Mouse (Mus musculus): ENCODE data around the gene Capn7.
A peak's percentile ranks its signal among the peaks of the same experiment; 100 is the strongest.

Gene Capn7

DNA sequence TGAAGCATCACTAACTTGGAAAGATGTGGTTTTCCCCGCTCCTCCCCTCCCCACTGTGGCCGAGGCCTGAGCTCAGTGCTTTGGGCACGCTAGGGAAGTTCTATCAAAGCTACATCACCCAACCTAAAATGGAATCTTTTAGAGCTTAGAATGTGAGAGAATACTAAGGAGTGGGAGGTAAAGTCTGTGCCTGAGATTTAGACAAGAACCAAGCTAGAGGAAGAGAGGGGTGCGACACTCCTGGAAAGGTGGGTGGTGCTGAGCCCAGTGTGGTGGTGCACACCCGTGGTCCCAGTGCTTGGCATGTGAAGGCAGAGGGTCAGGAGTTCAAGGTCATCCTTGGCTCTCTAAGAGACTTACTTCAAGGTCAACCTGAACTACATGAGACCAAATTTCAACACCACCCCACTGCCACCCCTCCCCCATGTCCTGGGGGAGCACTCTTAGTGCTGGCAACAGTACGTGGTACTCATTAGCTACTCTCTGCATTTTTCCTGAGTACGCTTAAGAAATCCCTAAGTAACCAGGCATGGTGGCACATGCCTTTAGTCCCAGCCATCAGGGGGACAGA, 59.3 kb downstream of the Capn7 start:
- DNase-seq (ENCODE audit: low spot score in 2 of 2) = no peak

DNA sequence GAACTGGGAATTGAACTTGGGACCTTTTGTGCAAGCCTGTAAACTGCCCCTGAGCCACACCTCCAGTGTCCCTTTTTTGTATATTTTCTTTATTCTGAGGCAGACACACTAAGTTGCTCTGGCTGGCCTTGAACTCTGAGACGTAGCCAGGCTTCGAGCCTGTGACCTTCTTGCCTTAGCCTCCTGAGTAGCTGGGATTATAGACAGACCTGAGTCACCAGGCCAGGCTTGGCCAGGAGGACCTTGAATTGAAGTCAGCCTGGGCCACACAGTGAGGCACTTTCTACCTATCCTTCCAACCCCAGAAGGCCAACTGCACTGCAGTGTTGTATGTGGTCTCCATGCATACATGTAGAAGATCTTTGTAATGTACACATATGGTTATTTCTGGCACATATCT, 60.0 kb downstream of the Capn7 start:
- no peak for DNase-seq (ENCODE audit: low spot score in 2 of 2)

DNA sequence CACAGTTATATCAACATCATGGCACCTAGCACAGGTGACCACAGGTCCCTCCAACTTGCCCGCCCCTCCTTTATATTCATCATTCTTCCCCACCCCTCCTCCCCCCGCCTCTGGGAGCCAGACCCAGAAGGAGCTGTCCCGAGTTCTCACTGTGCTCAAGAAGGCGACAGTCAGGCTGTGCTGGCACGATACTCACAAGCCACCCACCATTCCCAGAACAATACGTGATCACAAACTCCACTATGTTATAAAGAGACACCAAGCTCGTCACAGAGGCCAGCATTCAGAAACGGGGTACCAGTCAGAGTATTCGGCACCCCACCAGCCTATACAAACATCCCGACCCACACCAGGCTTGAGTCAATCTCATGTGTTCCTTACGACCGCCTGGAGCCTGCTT, 60.9 kb downstream of the Capn7 start:
- no peak for DNase-seq (ENCODE audit: low spot score in 2 of 2)

DNA sequence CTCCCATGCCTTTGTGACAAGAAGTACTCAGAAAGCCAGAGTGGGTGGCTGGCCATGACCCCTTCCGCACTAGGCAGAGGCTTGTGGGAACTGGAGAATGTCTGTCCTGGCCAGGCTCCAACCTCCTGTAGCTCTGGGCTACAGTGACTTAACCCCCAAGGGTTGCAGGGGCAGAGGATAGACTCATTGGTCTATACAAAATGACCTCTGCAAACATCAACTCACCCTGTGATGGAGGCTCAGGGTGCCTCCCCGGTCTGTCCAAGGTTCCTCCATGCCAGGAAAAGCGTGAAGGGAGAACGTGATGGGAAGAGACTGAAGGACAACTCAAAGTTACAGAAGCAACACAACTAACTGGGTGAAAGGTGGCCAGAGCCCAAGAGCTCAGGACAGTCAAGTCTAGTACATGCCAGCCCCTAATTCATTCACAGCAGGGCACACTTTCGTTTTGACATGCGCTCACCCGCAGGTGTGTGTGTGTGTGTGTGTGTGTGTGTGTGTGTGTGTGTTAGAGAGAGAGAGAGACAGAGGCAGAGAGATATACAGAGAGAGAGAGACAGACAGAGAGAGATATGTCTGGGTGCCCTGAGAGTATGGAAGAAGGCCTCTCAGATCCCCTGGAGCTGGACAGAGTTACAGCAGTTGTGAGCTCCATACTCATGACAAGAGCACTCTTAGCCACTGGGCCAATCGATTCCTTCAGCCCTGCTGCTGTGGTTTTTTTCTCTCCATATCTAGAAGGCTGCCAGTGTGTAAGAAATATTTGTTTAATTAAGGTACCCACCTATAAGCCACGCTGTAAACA, 61.6 kb downstream of the Capn7 start:
- peak; percentile 63 to 65 for DNase-seq (ENCODE audit: low spot score in 2 of 2)

DNA sequence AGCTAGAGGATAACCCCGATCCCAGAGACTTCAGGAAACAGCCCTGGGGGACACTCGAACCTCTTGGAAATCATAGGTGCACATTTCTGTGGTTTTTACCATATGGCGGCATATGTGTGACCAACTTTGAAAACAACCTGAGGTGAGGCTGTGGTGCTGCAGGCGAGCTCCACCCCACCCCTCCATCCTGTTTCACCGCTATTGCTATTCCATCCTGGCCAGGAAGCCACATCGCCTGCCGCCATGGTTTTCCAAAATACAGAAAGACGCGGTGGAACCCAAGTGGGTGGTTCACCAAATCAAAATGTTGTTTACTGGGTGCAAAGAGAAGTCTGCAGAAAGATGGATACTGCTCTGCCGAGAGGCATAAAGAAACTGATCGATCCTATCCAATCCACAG, 62.4 kb downstream of the Capn7 start:
- no peak for DNase-seq (ENCODE audit: low spot score in 2 of 2)

DNA sequence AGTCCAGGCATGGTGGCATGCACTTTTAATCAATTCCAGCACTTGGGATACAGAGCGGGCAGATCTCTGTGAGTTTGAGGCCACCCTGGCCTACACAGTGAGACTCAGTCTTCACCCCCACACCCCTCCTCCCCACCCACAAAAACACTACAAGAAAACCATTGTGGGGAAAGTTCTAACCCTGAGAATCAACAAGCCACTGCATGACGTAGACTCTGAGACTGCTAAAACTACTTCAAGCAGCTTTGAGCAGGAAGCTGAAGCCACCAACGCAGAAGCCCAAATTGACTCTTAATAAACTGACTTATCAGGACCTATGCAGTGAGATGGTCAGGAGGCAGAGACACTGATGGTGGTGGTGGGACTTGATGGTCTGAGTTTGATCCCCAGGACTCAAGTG, 62.8 kb downstream of the Capn7 start:
- no peak for DNase-seq (ENCODE audit: low spot score in 2 of 2)

DNA sequence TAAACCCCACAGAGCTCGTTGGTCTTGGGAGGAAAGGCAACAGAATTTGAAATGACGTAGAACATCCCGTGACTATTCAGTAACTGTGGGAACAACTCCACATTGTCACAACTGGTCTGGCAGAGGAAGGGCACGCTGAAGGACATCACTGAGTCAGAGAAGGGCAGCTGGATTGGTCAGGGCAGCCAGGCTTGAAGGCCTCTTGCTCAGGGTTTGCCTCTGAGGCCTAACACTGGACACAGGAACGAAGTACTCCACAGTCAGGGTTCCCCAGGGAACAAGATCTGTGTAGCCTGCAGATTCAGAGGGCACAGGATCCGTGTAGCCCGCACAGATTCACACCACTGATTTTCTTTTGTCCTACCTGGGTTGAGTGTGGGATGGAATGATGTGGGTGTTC, 63.8 kb downstream of the Capn7 start:
- no peak for DNase-seq (ENCODE audit: low spot score in 2 of 2)

DNA sequence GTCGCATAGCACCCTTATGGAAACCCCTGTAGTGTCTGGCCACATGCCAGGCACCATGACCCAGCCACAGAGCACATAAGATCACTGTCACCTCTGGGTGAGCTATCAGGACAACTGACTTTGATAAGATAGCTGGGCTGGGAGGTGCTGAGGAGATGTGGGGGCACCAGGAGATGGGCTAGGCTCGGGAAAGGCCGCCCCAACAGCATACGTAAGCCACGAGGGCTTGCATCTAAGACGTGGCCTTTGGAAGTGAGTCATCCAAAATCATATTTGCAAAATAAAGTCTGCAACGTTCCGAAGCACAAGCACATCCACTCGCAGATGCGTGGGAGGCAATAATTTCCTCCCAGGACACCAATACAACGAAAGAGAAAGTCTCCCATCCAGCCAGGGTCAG, 64.5 kb downstream of the Capn7 start:
- DNase-seq (ENCODE audit: low spot score in 2 of 2) = peak in 1 of 2 experiments; percentile 52

DNA sequence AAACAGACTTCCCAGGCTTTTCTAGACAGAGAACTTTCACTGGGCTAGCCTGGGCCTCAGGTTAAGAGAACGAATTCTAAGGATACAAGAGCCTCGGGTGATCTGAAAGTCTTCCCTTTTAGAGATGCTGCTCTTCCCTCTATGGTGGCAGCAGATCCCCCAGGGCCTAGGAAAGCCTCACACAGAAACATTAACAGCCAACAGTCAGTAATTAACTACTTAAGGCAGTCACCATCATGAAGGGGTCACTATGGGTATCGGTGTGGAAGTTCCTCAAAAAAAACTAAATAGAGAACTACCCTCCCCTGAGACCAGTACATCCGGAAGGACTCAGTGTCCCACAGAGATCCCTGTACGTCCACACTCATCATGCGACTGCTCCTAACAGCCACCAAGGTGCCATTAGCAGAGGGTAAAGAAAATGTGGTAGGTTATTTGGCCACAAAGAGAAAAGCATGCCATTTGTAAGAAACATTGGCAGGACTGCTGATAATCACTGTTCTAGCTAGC, 65.5 kb downstream of the Capn7 start:
- no peak for DNase-seq (ENCODE audit: low spot score in 2 of 2)

DNA sequence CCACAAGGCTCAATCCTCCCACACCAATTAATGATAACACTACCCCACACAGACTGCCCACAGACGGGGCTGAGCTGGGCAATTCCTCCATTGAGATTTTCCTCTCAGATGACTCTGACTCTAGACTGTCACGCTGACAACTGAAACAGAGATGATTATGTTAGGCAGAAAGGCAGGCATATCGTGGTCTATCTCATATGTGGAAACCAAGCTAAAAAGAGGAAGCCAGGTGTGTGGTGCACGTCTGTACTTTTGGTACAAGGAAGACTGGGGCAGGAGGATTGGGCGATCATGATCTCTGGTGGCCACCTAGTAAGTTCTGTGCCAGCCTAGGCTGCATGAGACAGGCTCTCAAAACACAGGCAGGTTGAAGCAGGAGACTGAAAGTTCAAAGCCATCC, 66.3 kb downstream of the Capn7 start:
- no peak for DNase-seq (ENCODE audit: low spot score in 2 of 2)

DNA sequence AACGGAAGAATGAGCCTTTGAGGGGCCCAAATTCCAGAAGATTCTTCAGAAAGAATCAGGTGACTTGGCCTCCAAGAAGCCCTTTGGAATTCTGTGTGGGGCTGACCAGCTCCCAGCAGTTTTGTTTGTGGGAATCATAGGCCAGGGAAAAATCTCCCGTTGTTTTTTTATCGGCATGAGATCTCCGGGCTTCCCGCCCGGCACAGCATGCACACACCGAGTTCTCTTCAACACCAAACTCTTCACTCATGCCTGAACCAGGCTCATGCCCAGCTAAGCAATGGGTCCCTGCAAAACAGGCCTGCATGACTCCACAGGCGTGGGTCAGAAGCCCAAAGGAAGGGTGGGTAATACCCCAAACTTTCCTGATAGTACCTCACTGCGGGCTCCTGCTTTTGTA, 67.1 kb downstream of the Capn7 start:
- no peak for DNase-seq (ENCODE audit: low spot score in 2 of 2)

DNA sequence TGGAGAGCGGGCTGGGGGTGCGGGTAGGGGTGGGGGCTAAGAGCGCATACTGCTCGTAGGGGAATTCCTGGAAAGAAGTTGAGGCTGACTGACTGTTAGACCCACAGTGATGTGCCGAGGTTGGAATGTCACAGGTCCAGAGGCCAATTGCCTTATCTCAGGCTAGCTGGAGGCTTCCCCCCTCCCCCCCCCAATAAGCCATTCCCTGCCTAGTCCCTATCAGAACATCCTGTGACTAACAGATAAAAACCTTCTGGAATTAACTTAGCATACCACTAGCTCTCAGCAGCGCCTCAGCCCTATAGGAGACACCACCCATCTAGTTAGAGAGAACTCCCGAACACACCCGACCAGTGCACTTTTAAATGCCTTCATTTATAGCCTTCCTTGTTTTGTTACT, 67.6 kb downstream of the Capn7 start:
- no peak for DNase-seq (ENCODE audit: low spot score in 2 of 2)

DNA sequence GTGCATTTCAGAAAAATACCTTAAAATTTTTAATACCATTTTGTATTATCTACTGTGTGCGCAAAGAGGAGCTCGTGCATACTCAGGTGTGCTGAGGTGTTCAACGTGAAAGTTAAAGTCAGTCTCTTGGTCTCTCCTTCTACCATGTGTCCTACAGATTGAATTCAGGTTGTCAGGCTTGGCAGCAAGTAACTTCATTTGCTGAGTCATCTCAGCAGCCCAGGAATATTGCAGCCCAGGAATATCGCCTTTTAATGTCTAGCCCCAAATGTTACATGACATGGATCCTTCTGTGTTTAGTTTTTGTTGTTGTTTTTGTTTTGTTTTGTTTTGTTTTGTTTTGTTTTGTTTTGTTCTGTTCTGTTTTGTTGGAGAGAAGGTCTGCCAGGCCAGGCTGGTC, 68.2 kb downstream of the Capn7 start:
- DNase-seq (ENCODE audit: low spot score in 2 of 2) = no peak

DNA sequence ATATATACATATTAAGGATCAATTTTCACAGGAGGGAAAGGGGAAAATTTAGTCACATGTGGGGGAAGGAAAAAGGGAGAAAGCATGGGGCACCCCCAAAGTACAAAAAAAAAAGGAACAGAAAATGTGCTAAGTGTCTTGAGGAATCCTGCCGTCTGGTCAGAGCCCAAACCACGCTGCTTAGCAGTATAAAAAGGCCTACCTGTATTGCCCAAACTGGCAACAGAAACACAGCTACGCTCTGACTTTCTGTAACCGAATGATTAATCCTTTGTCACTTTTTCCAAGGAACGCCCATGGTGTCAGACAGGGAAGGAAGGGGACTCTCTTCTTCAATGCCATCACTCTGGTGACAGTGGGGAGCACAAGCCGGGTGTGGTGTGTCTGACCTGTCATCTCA, 69.2 kb downstream of the Capn7 start:
- DNase-seq (ENCODE audit: low spot score in 2 of 2) = no peak

DNA sequence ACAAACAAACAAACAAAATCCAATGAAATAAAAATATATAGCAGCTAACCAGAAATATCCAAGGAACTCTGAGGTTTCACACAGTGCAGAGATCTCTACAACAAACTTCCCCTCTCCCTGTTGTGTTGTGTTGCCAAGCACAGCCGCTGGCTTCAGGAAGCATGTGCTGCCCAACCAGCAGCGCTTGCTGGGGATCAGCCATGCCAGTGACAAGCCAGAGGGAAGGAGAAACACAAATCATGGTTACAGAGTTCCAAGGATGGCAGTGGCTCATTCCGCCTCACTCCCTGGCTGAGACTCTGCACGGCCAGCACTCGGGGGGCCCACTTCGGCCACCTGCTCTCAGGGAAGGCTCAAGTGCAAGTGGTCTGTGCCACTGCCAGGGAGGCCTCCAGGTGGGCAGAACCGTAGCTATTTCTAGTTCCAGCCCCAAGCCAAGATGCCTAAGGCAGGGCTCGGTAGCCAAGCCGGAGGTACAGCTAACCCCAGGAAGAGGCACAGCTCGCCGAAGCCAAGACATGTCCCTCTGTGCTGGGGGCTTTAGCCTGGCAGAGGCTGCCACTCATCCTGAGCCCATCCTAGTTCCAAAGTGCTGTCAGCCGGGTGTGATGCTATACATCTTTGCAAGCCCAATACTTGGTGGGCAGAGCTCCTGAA, 69.8 kb downstream of the Capn7 start:
- no peak for DNase-seq (ENCODE audit: low spot score in 2 of 2)

DNA sequence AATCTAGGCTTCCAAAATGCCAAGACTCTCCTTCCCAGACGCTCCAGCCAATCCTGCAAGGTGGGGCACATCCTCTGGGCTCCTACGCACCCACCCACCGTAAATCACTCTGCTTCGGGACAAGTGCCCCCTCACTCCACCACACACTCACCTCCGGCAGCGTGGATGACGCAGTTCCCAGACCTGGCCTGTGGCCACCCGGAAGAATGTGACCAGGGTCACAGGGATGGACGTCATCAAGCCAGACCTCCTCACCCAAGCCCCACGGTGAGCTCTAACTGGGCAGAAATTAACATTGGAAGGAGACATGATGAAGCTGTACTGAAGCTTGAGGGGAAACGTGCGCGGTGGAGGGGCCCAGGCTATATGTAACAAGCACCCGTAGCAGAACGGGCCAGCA, 70.8 kb downstream of the Capn7 start:
- DNase-seq (ENCODE audit: low spot score in 2 of 2) = peak in 1 of 2 experiments; percentile 58

DNA sequence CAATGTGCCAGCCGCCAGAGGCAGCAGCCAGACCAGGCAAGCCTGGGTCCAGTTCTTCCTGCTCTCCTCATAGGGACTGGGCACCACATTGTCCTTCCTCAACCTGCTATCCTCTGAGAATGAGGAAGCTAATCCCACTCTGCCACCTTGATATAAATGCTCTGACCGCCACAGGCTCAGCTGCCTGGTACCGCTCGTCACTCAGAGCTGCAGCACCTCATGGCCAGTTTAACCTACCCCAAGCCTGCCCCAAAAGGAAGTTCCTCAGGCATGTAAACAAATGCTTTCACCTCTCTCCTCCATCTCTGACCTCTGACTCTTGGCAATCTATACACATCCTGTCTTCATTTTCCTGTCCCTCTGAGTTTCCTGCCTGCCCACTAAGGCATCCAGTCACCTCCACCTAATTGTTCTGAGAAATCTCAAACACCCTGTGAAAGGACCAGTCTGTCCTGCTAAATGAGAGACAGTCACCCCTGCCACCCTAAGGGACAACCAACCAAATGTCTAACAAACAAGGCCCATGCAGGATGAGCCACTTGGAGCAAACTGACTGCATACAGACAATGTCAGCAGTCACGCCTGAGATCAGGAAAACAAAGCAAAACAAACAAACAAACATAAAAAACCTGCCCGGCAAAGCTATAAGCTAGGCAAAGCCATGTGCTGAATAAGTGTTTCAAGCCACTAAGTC, 71.6 kb downstream of the Capn7 start:
- DNase-seq (ENCODE audit: low spot score in 2 of 2) = peak in 1 of 2 experiments; percentile 48

DNA sequence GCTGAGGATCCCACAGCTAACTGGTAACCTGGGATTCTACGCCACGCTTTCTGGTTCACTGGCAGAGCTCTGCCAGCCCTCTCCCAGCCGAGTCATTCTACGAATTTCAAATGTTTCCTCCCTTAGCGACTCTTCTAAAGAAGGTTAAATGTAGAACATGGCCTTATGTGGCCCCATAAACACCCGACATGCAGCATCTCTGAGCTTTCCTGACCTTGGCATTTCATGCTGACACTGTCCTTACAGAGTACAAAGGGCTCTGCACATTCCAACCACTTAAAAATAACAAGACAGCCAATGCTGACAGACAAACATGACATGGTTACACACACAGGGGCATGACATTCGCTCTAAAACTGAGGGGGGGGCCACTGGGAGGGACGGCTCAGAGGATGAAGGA, 72.2 kb downstream of the Capn7 start:
- peak in 1 of 2 experiments; percentile 17 for DNase-seq (ENCODE audit: low spot score in 2 of 2)

DNA sequence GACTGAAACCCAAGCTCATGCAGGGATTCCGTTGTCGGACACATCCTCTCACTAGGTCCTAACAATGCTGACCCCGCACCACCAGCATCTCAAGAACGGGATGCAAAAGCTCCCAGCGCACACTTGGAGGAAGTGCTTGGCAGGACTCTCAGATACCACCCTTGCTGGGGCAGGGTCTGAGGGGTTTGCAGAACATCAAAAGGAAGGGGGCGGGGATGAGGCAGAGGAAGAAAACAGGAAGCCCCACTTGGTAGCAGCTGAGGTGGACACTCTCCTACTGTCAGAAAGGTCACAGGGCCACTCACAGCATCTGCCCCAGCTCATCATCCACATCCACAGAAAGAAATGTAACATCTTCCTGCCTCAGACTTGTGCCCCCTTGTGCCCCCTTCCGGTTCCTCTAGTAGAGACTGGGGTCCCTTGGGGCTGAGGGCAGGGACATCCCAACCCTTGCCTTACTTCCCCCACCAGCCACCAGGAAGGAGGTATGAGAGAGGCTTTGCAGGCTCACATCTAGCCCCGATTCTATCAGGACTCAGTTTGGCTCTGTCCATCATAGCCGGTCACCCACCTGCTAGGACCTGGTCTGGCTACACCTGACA, 73.8 kb downstream of the Capn7 start:
- peak in 1 of 2 experiments; percentile 34 for DNase-seq (ENCODE audit: low spot score in 2 of 2)

DNA sequence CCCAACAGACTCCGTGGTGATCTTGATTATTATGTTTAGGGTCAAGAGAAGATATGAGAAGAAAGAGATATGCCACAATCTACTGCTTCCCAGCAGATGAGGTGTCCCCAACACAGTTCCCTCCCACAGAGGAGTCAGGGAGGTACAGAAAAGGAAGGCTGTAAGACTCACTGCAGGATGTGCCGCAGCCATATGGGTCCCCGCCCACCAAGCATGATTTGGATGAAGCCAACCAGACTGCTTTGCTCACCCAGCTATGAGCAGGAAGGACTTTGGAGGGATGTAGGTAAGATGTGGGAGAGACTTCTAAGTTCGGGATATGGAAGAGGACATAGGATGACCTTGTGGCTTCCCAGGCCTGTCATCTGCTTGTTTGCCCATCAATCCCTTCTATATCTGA, 74.3 kb downstream of the Capn7 start:
- no peak for DNase-seq (ENCODE audit: low spot score in 2 of 2)

DNA sequence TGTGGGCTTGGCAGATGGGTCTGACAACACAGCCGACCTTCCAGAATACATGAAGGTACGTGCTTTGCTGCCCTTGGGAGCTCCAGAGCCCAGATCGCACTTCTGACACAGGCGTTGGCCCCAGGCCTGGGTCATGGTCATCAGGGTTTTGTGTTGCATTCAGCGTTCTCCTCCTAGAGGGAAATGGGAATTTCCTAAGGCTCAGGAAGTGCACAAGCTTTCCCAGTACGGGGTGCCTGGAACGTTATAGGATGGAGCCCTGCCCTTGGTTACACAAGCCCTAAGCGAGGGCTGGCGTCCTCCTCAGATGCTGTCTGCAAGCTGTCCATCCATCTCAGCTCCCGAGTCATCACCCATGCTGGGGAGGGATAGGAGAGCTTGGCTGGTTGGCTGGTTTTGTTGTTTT, 76.2 kb downstream of the Capn7 start:
- peak; percentile 81 for DNase-seq (ENCODE audit: low spot score in 2 of 2)
